ENCODE assay signal across 8 mouse cellular contexts in the genomic region with DNA sequence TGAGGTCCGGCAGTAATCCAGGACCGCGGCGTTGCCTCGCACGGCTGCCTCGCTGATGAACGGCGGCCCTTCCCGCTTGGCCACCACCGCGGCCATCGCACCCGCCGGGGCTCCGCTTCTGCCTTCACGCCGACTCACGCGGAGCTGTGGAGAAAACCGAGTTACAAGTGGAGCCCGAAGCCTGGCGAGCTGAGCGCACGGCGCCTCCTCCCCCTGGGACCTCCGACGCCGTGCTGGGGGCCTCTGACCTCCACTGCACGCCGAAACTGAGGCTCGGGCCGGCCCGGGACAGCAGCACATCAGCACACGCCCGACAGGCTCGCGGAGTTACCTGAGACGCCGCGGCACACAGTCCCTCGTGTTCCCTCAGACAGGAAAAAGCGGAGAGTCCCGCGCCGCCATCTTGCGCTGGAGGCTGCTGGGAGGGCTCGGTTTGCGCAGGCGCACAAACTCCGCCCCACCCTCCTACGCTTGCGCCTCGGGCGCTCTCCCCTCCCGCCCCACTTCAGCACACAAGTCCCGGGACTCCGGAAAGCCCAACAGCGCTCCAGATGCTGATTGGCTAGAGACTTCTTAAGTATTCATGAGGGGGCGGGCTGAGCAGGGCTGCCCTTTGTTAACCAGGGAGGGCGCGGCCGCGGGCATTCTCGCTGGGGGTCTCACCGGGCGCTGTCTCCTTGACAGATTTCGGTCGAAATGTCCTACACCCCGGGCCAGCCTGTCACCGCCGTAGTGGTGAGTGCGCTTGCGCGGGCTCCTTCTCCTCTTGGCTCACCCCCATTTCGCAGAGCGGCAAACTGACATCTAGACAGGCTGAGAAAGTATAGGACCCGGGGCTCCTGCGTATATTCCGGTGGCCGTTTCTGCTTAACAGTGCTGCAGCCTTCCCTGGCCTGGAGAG. TPM values are rescaled to one million over a fixed set of nuclear protein-coding genes. Genes with fewer than 3 reads are reported as not detected.
DNase-seq lines count a peak whose midpoint lies in the region; ATAC-seq and TF ChIP-seq lines count a peak whose summit lies in the region.

A gene (minus strand): TSS at position 430 of the 901 bp plus-strand sequence.
A gene (plus strand): TSS at position 476 of the 901 bp plus-strand sequence.

- ATAC-seq in forebrain, embryonic 12.5 days (ENCODE audit: low FRiP score), result peak; percentile 98
- ATAC-seq in heart, postnatal 0 days (ENCODE audit: insufficient read depth, low read depth), result peak; percentile 97
- ATAC-seq in liver, embryonic 16.5 days (ENCODE audit: low read depth), result peak; percentile 97
- ATAC-seq in neural tube, embryonic 13.5 days (ENCODE audit: low read depth), result peak; percentile 98

- no peaks in the 10 kb centered on the region for H3K9me3 ChIP-seq in CH12.LX (replicated peaks; ENCODE audit: low read length)
- H3K9me3 ChIP-seq in forebrain, embryonic 12.5 days, result no peaks in the 10 kb centered on the region
- no peaks in the 10 kb centered on the region for H3K9me3 ChIP-seq in heart, postnatal 0 days (replicated peaks; ENCODE audit: control insufficient read depth, low read length)
- H3K9me3 ChIP-seq in liver, embryonic 16.5 days (replicated peaks; ENCODE audit: control insufficient read depth, low read length), result no peaks in the 10 kb centered on the region
- H3K9me3 ChIP-seq in neural tube, embryonic 13.5 days, result no peaks in the 10 kb centered on the region

- H3K4me1 ChIP-seq in CH12.LX (ENCODE audit: control insufficient read depth in 1 of 2, insufficient read depth in 2 of 2), result peaks cover 0 to 37% of the 10 kb centered on the region in 2 experiments; a peak in 2 of 4 replicates
- peaks cover 30% of the 10 kb centered on the region for H3K4me1 ChIP-seq in forebrain, embryonic 12.5 days
- peaks cover 28% of the 10 kb centered on the region; the same call in 1 of the 2 replicates for H3K4me1 ChIP-seq in heart, postnatal 0 days (ENCODE audit: control insufficient read depth, insufficient read depth)
- peaks cover 32% of the 10 kb centered on the region for H3K4me1 ChIP-seq in liver, embryonic 16.5 days (ENCODE audit: control insufficient read depth, low read depth, low read length)
- peaks cover 55% of the 10 kb centered on the region for H3K4me1 ChIP-seq in neural tube, embryonic 13.5 days (replicated peaks)
- peaks cover 6% of the 10 kb centered on the region for H3K4me1 ChIP-seq in testis, adult 2 months (ENCODE audit: control insufficient read depth, insufficient read depth, low read length)

- peaks cover 30% of the 10 kb centered on the region for H3K27me3 ChIP-seq in CH12.LX (replicated peaks)
- H3K27me3 ChIP-seq in forebrain, embryonic 12.5 days, result no peaks in the 10 kb centered on the region
- no peaks in the 10 kb centered on the region for H3K27me3 ChIP-seq in heart, postnatal 0 days (ENCODE audit: control insufficient read depth, insufficient read depth, low read length)
- no peaks in the 10 kb centered on the region for H3K27me3 ChIP-seq in liver, embryonic 16.5 days (ENCODE audit: control insufficient read depth, insufficient read depth, low read depth, low read length)
- no peaks in the 10 kb centered on the region for H3K27me3 ChIP-seq in neural tube, embryonic 13.5 days
- no peaks in the 10 kb centered on the region for H3K27me3 ChIP-seq in testis, adult 2 months (ENCODE audit: control insufficient read depth, insufficient read depth, low read length)

- H3K79me2 ChIP-seq in CH12.LX (replicated peaks; ENCODE audit: control insufficient read depth, extremely low read depth, insufficient read depth, poor library complexity, severe bottlenecking), result peaks cover 27% of the 10 kb centered on the region

- dilution Hi-C loops in CH12.LX (cut with MboI; ENCODE audit: extremely low pct_ligation_motif_present, extremely low pct_unique_long_range_greater_than_20kb, low sequenced_read_pairs), result no loop called here

- under 1% methylated on average over 81 of the region's 81 CpGs for WGBS in forebrain, embryonic 12.5 days
- under 1% methylated on average over 71 of the region's 81 CpGs for WGBS in heart, postnatal 0 days
- WGBS in liver, embryonic 16.5 days (ENCODE audit: insufficient replicate concordance), result under 1% methylated on average over 79 of the region's 81 CpGs
- WGBS in neural tube, embryonic 13.5 days, result under 1% methylated on average over 81 of the region's 81 CpGs

- peak within 1 kb of the TSS; percentile 53 for H3K27ac ChIP-seq in CH12.LX (ENCODE audit: insufficient read depth, low read depth)
- peak within 1 kb of the TSS; percentile 84 for H3K27ac ChIP-seq in forebrain, embryonic 12.5 days
- peak within 1 kb of the TSS; percentile 97 for H3K27ac ChIP-seq in heart, postnatal 0 days (ENCODE audit: low read depth)
- peak within 1 kb of the TSS; percentile 84 for H3K27ac ChIP-seq in liver, embryonic 16.5 days (ENCODE audit: low read length)
- peak within 1 kb of the TSS; percentile 91 for H3K27ac ChIP-seq in neural tube, embryonic 13.5 days (replicated peaks)
- H3K27ac ChIP-seq in testis, adult 2 months (ENCODE audit: control insufficient read depth, insufficient read depth, low read depth, low read length), result peak within 1 kb of the TSS; percentile 76

- no peak for TF ChIP-seq RAD21 in CH12.LX (IDR thresholded peaks at IDR 0.05; ENCODE audit: low read depth, low read length)

- peaks cover 3 to 34% of the 10 kb centered on the region in 2 experiments for H3K36me3 ChIP-seq in CH12.LX (replicated peaks in 1 of 2; ENCODE audit: control insufficient read depth in 1 of 2, insufficient read depth in 1 of 2, low read length in 1 of 2)
- H3K36me3 ChIP-seq in forebrain, embryonic 12.5 days (replicated peaks), result peaks cover 16% of the 10 kb centered on the region
- peaks cover 21% of the 10 kb centered on the region for H3K36me3 ChIP-seq in heart, postnatal 0 days (replicated peaks; ENCODE audit: control insufficient read depth, insufficient read depth, low read length)
- peaks cover 2% of the 10 kb centered on the region for H3K36me3 ChIP-seq in liver, embryonic 16.5 days (ENCODE audit: control insufficient read depth, insufficient read depth)
- H3K36me3 ChIP-seq in neural tube, embryonic 13.5 days, result peaks cover 30% of the 10 kb centered on the region
- H3K36me3 ChIP-seq in testis, adult 2 months (ENCODE audit: control insufficient read depth, insufficient read depth, low read length), result no peaks in the 10 kb centered on the region

- DNase-seq in CH12.LX (ENCODE audit: extremely low read depth), result peak; percentile 99
- DNase-seq in c-Kit-positive CD71-positive TER-119-negative erythroid progenitor cells, embryonic 14.5 days (ENCODE audit: low read depth), result peak; percentile 96
- DNase-seq in heart, postnatal 0 days (ENCODE audit: low spot score), result peak; percentile 99
- DNase-seq in kidney, postnatal 4 days, result peak; percentile 96 to 98

- no peak for TF ChIP-seq CTCF in CH12.LX (conservative IDR thresholded peaks at IDR 0.05 in 1 of 2, IDR thresholded peaks at IDR 0.05 in 1 of 2; ENCODE audit: low read depth in 2 of 2, low read length in 2 of 2)
- no peak for TF ChIP-seq CTCF in heart, postnatal 0 days (IDR thresholded peaks at IDR 0.05; ENCODE audit: low read depth)
- no peak for TF ChIP-seq CTCF in testis, adult 2 months (IDR thresholded peaks at IDR 0.05; ENCODE audit: control insufficient read depth, insufficient read depth, insufficient replicate concordance, low read depth, low read length)

- peak within 1 kb of the TSS; percentile 70 to 94 (median 89) for H3K4me3 ChIP-seq in CH12.LX (replicated peaks in 1 of 3; ENCODE audit: low read depth in 2 of 3, low read length in 2 of 3, poor library complexity in 1 of 3)
- peak within 1 kb of the TSS; percentile 97 for H3K4me3 ChIP-seq in forebrain, embryonic 12.5 days (replicated peaks)
- H3K4me3 ChIP-seq in heart, postnatal 0 days (ENCODE audit: low read depth, low read length), result peak within 1 kb of the TSS; percentile 77
- H3K4me3 ChIP-seq in liver, embryonic 16.5 days (ENCODE audit: low read depth, low read length), result peak within 1 kb of the TSS; percentile 95
- H3K4me3 ChIP-seq in neural tube, embryonic 13.5 days, result peak within 1 kb of the TSS; percentile 96
- H3K4me3 ChIP-seq in testis, adult 2 months (ENCODE audit: control insufficient read depth, low read depth, low read length), result peak within 1 kb of the TSS; percentile 95

- peak within 1 kb of the TSS; percentile 86 for H3K4me2 ChIP-seq in CH12.LX (ENCODE audit: insufficient read depth, low read depth, poor library complexity, severe bottlenecking)
- H3K4me2 ChIP-seq in forebrain, embryonic 12.5 days, result peak within 1 kb of the TSS; percentile 73
- peak within 1 kb of the TSS; percentile 86 for H3K4me2 ChIP-seq in heart, postnatal 0 days (ENCODE audit: low read depth, low read length)
- peak within 1 kb of the TSS; percentile 95 for H3K4me2 ChIP-seq in liver, embryonic 16.5 days (ENCODE audit: low read depth, low read length)
- H3K4me2 ChIP-seq in neural tube, embryonic 13.5 days, result peak within 1 kb of the TSS; percentile 88

- in situ Hi-C loops in CH12.LX (cut with MboI; ENCODE audit: low pct_ligation_motif_present, low pct_unique_long_range_greater_than_20kb, low sequenced_read_pairs), result no loop called here

- TF ChIP-seq EP300 in CH12.LX (IDR thresholded peaks at IDR 0.05; ENCODE audit: low read length), result no peak
- peak; percentile 23; the same call in 1 of the 2 replicates for TF ChIP-seq EP300 in heart, postnatal 0 days (IDR thresholded peaks at IDR 0.05; ENCODE audit: low read depth)

- H3K9ac ChIP-seq in CH12.LX (ENCODE audit: insufficient read depth, low read depth), result peak within 1 kb of the TSS; percentile 89
- H3K9ac ChIP-seq in forebrain, embryonic 12.5 days, result peak within 1 kb of the TSS; percentile 92
- peak within 1 kb of the TSS; percentile 83 for H3K9ac ChIP-seq in heart, postnatal 0 days (replicated peaks; ENCODE audit: low read depth, low read length)
- H3K9ac ChIP-seq in liver, embryonic 16.5 days (ENCODE audit: low read depth, low read length), result peak within 1 kb of the TSS; percentile 91
- peak within 1 kb of the TSS; percentile 96 for H3K9ac ChIP-seq in neural tube, embryonic 13.5 days

- TF ChIP-seq POLR2A in CH12.LX (IDR thresholded peaks at IDR 0.05; ENCODE audit: low read depth, low read length), result peak; percentile 98
- peak; percentile 85 for TF ChIP-seq POLR2A in testis, adult 2 months (IDR thresholded peaks at IDR 0.05; ENCODE audit: control insufficient read depth, low read depth, low read length)

RNA-seq across cellular contexts. Expression of the first gene that starts in this region (rescaled TPM):
- 123 and 124 TPM in 2 replicates for total RNA-seq in CH12.LX (2012; rRNA removed)
- 252 and 292 TPM in 2 replicates for total RNA-seq in CH12.LX (2014; rRNA removed)
- 138 and 176 TPM in 2 replicates for polyA plus RNA-seq in CH12.LX (2012; ENCODE audit: insufficient read length, low read depth)
- polyA plus RNA-seq in forebrain, embryonic 12.5 days (2016; fragmentation: Nextera tagmentation; extraction: Ambion mirVana), result 123 and 129 TPM in 2 replicates
- total RNA-seq in heart, postnatal 0 days (2014; rRNA removed; ENCODE audit: low replicate concordance), result 122 and 178 TPM in 2 replicates
- 123 and 132 TPM in 2 replicates for polyA plus RNA-seq in heart, postnatal 0 days (2015; fragmentation: Nextera tagmentation; extraction: Ambion mirVana)
- polyA plus RNA-seq in liver, embryonic 16.5 days (2015; fragmentation: Nextera tagmentation; extraction: Ambion mirVana), result 69.5 and 72.1 TPM in 2 replicates
- polyA plus RNA-seq in neural tube, embryonic 13.5 days (2015; fragmentation: Nextera tagmentation; extraction: Ambion mirVana), result 130 and 132 TPM in 2 replicates
- polyA plus RNA-seq in testis, adult 2 months (2012; rRNA removed), result 33.1 and 36.0 TPM in 2 replicates

RNA-seq across cellular contexts. Expression of the second gene that starts in this region (rescaled TPM):
- total RNA-seq in CH12.LX (2012; rRNA removed) (2.8 and 3.3 TPM in 2 replicates), CH12.LX (2014; rRNA removed) (2.5 and 2.6 TPM in 2 replicates)
- 3.3 and 3.5 TPM in 2 replicates for polyA plus RNA-seq in CH12.LX (2012; ENCODE audit: insufficient read length, low read depth)
- 158 and 163 TPM in 2 replicates for polyA plus RNA-seq in forebrain, embryonic 12.5 days (2016; fragmentation: Nextera tagmentation; extraction: Ambion mirVana)
- total RNA-seq in heart, postnatal 0 days (2014; rRNA removed; ENCODE audit: low replicate concordance), result 103 and 144 TPM in 2 replicates
- polyA plus RNA-seq in heart, postnatal 0 days (2015; fragmentation: Nextera tagmentation; extraction: Ambion mirVana), result 217 and 224 TPM in 2 replicates
- polyA plus RNA-seq in liver, embryonic 16.5 days (2015; fragmentation: Nextera tagmentation; extraction: Ambion mirVana), result 33.6 and 33.8 TPM in 2 replicates
- polyA plus RNA-seq in neural tube, embryonic 13.5 days (2015; fragmentation: Nextera tagmentation; extraction: Ambion mirVana), result 190 and 197 TPM in 2 replicates
- polyA plus RNA-seq in testis, adult 2 months (2012; rRNA removed), result 8.7 and 14.5 TPM in 2 replicates

Comparison
In these comparisons a context has a peak if more than half of its experiments do, and no peak if none do; other contexts are left out.
1. Peak in every context shown above with its lines: DNase-seq, ATAC-seq, H3K4me3 ChIP-seq and H3K27ac ChIP-seq.
2. RNA of the second gene that starts in this region (total RNA-seq): 103 to 144 TPM in heart, postnatal 0 days; 2.5 to 3.3 TPM in CH12.LX; every median in the first group is over 10 times any median in the second.